Mouse (Mus musculus): ENCODE data around the gene Zbed6. TPM values are rescaled to one million over a fixed set of nuclear protein-coding genes. Genes with fewer than 3 reads are reported as not detected.

Zbed6 gene
- total and polyA plus RNA-seq, 3 experiments, result 1.7 to 5.3 (median 2.9) TPM

GRCm38 (mm10) chr1:133692195-133692594 is 31.5 kb upstream of the Zbed6 start:
- no peak for DNase-seq (ENCODE audit: extremely low read depth)
- dilution Hi-C loops (cut with MboI; ENCODE audit: extremely low pct_ligation_motif_present, extremely low pct_unique_long_range_greater_than_20kb, low sequenced_read_pairs) (no loop called here), in situ Hi-C loops (cut with MboI; ENCODE audit: low pct_ligation_motif_present, low pct_unique_long_range_greater_than_20kb, low sequenced_read_pairs) (no loop called here)
- Histone ChIP-seq H3K9me3 (replicated peaks; ENCODE audit: low read length) (no peaks in the 10 kb centered on the region), H3K9ac (ENCODE audit: insufficient read depth, low read depth) (no peak overlapping the region), H3K27me3 (replicated peaks) (no peaks in the 10 kb centered on the region), H3K4me2 (ENCODE audit: insufficient read depth, low read depth, poor library complexity, severe bottlenecking) (no peak overlapping the region), H3K27ac (ENCODE audit: insufficient read depth, low read depth) (no peak overlapping the region), H3K79me2 (replicated peaks; ENCODE audit: control insufficient read depth, extremely low read depth, insufficient read depth, poor library complexity, severe bottlenecking) (no peaks in the 10 kb centered on the region; the same call in 1 of the 2 replicates), H3K4me3 (replicated peaks in 1 of 3; ENCODE audit: low read depth in 2 of 3, low read length in 2 of 3, poor library complexity in 1 of 3) (no peak overlapping the region), H3K36me3 (replicated peaks in 1 of 2; ENCODE audit: control insufficient read depth in 1 of 2, insufficient read depth in 1 of 2, low read length in 1 of 2) (peaks cover 0 to 13% of the 10 kb centered on the region in 2 experiments), H3K4me1 (ENCODE audit: control insufficient read depth in 1 of 2, insufficient read depth in 2 of 2) (peaks cover 20 to 81% of the 10 kb centered on the region in 2 experiments)
- TF ChIP-seq TBP (conservative IDR thresholded peaks at IDR 0.05; ENCODE audit: low read depth, low read length) (no peak), ZMIZ1 (IDR thresholded peaks at IDR 0.05; ENCODE audit: low read depth, low read length) (no peak), TCF12 (IDR thresholded peaks at IDR 0.05; ENCODE audit: low read depth, low read length) (no peak), JUN (IDR thresholded peaks at IDR 0.05; ENCODE audit: insufficient read depth, low read depth, low read length) (no peak), RAD21 (IDR thresholded peaks at IDR 0.05; ENCODE audit: low read depth, low read length) (no peak), SMC3 (IDR thresholded peaks at IDR 0.05; ENCODE audit: low read depth, low read length) (no peak), CHD2 (IDR thresholded peaks at IDR 0.05; ENCODE audit: low read length) (no peak), MAX (IDR thresholded peaks at IDR 0.05; ENCODE audit: low read length) (no peak), PAX5 (IDR thresholded peaks at IDR 0.05; ENCODE audit: low read length) (no peak), NELFE (IDR thresholded peaks at IDR 0.05; ENCODE audit: low read depth, low read length) (no peak), POLR2AphosphoS2 (IDR thresholded peaks at IDR 0.05; ENCODE audit: low read depth, low read length) (no peak), POLR2A (IDR thresholded peaks at IDR 0.05; ENCODE audit: low read depth, low read length) (no peak), MYC (IDR thresholded peaks at IDR 0.05; ENCODE audit: low read depth, low read length) (no peak), CTCF (conservative IDR thresholded peaks at IDR 0.05 in 1 of 2, IDR thresholded peaks at IDR 0.05 in 1 of 2; ENCODE audit: low read depth in 2 of 2, low read length in 2 of 2) (no peak), MAZ (IDR thresholded peaks at IDR 0.05; ENCODE audit: low read depth, low read length) (no peak), EP300 (IDR thresholded peaks at IDR 0.05; ENCODE audit: low read length) (no peak), NRF1 (IDR thresholded peaks at IDR 0.05; ENCODE audit: low read depth, low read length) (no peak)

- peaks cover 20 to 70% of the 10 kb centered on the region in 2 experiments for H3K4me1 ChIP-seq (ENCODE audit: control insufficient read depth in 1 of 2, insufficient read depth in 2 of 2)
- in situ Hi-C loops (cut with MboI; ENCODE audit: low pct_ligation_motif_present, low pct_unique_long_range_greater_than_20kb, low sequenced_read_pairs), result no loop called here
- H3K27ac ChIP-seq (ENCODE audit: insufficient read depth, low read depth), result no peak overlapping the region; the same call in 1 of the 2 replicates
Measured at GRCm38 (mm10) chr1:133691046-133691445, 30.4 kb upstream of the Zbed6 start.

More at GRCm38 (mm10) chr1:133691046-133691445, 30.4 kb upstream of the Zbed6 start:
- H3K9ac ChIP-seq (ENCODE audit: insufficient read depth, low read depth), result no peak overlapping the region
- no peaks in the 10 kb centered on the region for H3K27me3 ChIP-seq (replicated peaks)
- no peak for DNase-seq (ENCODE audit: extremely low read depth)
- H3K4me2 ChIP-seq (ENCODE audit: insufficient read depth, low read depth, poor library complexity, severe bottlenecking), result no peak overlapping the region
- dilution Hi-C loops (cut with MboI; ENCODE audit: extremely low pct_ligation_motif_present, extremely low pct_unique_long_range_greater_than_20kb, low sequenced_read_pairs), result no loop called here
- TF ChIP-seq CHD2 (IDR thresholded peaks at IDR 0.05; ENCODE audit: low read length), result no peak
- TF ChIP-seq ZC3H11A (IDR thresholded peaks at IDR 0.05; ENCODE audit: low read depth, low read length), result no peak
- no peak overlapping the region for H3K4me3 ChIP-seq (replicated peaks in 1 of 3; ENCODE audit: low read depth in 2 of 3, low read length in 2 of 3, poor library complexity in 1 of 3)
- peaks cover 6 to 23% of the 10 kb centered on the region in 2 experiments for H3K36me3 ChIP-seq (replicated peaks in 1 of 2; ENCODE audit: control insufficient read depth in 1 of 2, insufficient read depth in 1 of 2, low read length in 1 of 2)
- H3K79me2 ChIP-seq (replicated peaks; ENCODE audit: control insufficient read depth, extremely low read depth, insufficient read depth, poor library complexity, severe bottlenecking), result no peaks in the 10 kb centered on the region; the same call in none of the 2 replicates
- peaks cover 5% of the 10 kb centered on the region for H3K9me3 ChIP-seq (replicated peaks; ENCODE audit: low read length)

Data from CH12.LX (cell line).